Mouse (Mus musculus): Measurements from ENCODE around the gene Ifit2. TPM values are rescaled to one million over a fixed set of nuclear protein-coding genes. Genes with fewer than 3 reads are reported as not detected.

The Ifit2 gene
- polyA plus RNA-seq, 1 experiment from 2014 or later: 12.5 TPM

DNA sequence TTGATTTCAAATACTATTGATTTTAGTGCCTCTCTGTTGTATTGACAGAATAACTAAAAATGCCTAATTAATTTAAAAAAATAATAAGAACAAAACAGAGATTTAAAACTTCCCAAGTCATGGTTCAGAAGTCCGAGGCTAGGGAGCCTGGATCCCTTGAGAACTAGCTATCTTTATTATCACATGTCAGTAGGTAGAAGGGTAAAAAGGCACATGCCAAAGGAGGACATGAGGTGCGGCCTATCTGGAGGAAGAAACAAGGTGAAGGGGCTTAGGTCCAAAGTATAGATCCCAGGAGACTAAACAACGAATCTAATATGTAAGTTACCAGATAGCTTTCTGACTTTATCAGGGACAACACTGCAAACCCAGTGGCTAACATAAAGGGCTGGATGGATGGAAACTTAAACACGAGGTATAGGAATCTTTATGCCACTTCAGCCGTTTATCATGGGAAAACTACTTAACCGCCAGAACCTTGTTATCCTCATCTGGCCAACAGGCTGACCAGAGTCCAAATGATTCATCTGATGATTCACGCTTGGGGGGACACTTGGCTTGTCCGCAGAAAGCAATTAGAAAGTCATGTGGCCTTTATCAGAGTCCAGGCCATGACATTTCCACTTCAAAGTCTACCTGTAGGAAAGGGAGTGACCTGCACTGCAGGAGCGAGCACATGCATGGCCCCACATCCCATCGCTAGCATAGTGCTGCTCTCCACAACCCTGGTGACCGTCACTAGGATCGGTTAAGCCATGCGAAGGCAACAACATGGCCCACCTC is 32.5 kb upstream of the Ifit2 start:
- Histone ChIP-seq H3K36me3 (replicated peaks; ENCODE audit: control insufficient read depth, insufficient read depth, low read depth, low read length) (no peaks in the 10 kb centered on the region), H3K4me2 (ENCODE audit: low read depth, low read length) (no peak overlapping the region), H3K27me3 (ENCODE audit: control insufficient read depth, insufficient read depth, low read length) (no peaks in the 10 kb centered on the region), H3K9me3 (replicated peaks; ENCODE audit: control insufficient read depth, low read length) (no peaks in the 10 kb centered on the region), H3K4me1 (ENCODE audit: control insufficient read depth, insufficient read depth, low read length) (no peaks in the 10 kb centered on the region), H3K9ac (replicated peaks; ENCODE audit: low read length) (no peak overlapping the region), H3K27ac (replicated peaks; ENCODE audit: low read depth, low read length) (no peak overlapping the region), H3K4me3 (ENCODE audit: low read depth, low read length) (no peak overlapping the region)
- no peak for ATAC-seq (replicated peaks; ENCODE audit: insufficient number of reproducible peaks, low FRiP score, low TSS enrichment, low read depth)
- 93% methylated on average over 13 of the region's 13 CpGs for WGBS
- DNase-seq (ENCODE audit: low spot score): no peak

DNA sequence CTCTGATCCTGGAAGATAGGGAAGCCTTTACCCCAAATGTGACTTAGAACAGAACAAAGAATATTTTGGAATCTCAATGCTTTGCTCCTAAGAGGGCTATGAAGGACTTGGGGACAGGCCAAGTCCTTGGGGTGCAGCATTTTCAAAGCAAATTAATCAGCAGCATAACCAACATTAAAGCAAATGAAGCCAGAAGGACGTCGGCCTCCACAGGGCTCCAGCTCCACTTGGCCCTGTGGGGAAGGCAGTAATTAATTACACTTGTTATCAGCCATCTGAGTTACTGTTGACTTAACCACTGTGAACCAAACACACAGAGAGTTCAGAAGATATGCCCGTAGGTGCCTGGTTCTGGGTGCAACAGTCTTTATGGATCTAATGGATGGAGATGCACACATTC is 31.7 kb upstream of the Ifit2 start:
- ATAC-seq (replicated peaks; ENCODE audit: insufficient number of reproducible peaks, low FRiP score, low TSS enrichment, low read depth) (no peak), DNase-seq (ENCODE audit: low spot score) (no peak)
- no peaks in the 10 kb centered on the region for H3K27me3 ChIP-seq (ENCODE audit: control insufficient read depth, insufficient read depth, low read length)
- no peak overlapping the region for H3K4me3 ChIP-seq (ENCODE audit: low read depth, low read length)
- H3K36me3 ChIP-seq (replicated peaks; ENCODE audit: control insufficient read depth, insufficient read depth, low read depth, low read length): no peaks in the 10 kb centered on the region
- no peak overlapping the region for H3K27ac ChIP-seq (replicated peaks; ENCODE audit: low read depth, low read length)
- no peak overlapping the region for H3K9ac ChIP-seq (replicated peaks; ENCODE audit: low read length)
- no peak overlapping the region for H3K4me2 ChIP-seq (ENCODE audit: low read depth, low read length)
- no peaks in the 10 kb centered on the region for H3K9me3 ChIP-seq (replicated peaks; ENCODE audit: control insufficient read depth, low read length)
- H3K4me1 ChIP-seq (ENCODE audit: control insufficient read depth, insufficient read depth, low read length): no peaks in the 10 kb centered on the region
- 71% methylated on average over 3 of the region's 3 CpGs for WGBS

DNA sequence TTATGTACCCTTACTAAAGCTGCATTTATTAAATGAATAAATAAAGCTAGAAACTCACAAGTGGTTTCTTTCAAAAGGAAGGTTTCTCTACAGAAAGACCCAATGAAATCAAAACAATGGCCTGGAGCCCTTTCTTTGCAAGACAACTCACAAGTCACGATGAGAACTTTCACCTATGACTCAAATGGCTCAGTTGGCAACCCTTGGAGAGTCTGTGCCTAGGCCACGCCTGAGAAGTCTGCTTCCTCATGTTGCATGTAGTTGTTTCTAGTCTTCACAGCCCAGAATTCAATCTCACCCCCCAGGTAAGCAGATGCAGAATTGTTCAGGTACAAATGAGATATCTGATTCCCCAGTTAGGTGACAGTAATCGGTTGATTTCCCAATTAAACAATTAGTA is 30.8 kb upstream of the Ifit2 start:
- 79% methylated on average over 3 of the region's 3 CpGs for WGBS
- no peak overlapping the region for H3K4me3 ChIP-seq (ENCODE audit: low read depth, low read length)
- H3K27me3 ChIP-seq (ENCODE audit: control insufficient read depth, insufficient read depth, low read length): no peaks in the 10 kb centered on the region
- no peaks in the 10 kb centered on the region for H3K4me1 ChIP-seq (ENCODE audit: control insufficient read depth, insufficient read depth, low read length)
- no peak overlapping the region for H3K27ac ChIP-seq (replicated peaks; ENCODE audit: low read depth, low read length)
- H3K9me3 ChIP-seq (replicated peaks; ENCODE audit: control insufficient read depth, low read length): no peaks in the 10 kb centered on the region
- no peaks in the 10 kb centered on the region for H3K36me3 ChIP-seq (replicated peaks; ENCODE audit: control insufficient read depth, insufficient read depth, low read depth, low read length)
- no peak overlapping the region for H3K9ac ChIP-seq (replicated peaks; ENCODE audit: low read length)
- no peak for ATAC-seq (replicated peaks; ENCODE audit: insufficient number of reproducible peaks, low FRiP score, low TSS enrichment, low read depth)
- H3K4me2 ChIP-seq (ENCODE audit: low read depth, low read length): no peak overlapping the region
- DNase-seq (ENCODE audit: low spot score): no peak

DNA sequence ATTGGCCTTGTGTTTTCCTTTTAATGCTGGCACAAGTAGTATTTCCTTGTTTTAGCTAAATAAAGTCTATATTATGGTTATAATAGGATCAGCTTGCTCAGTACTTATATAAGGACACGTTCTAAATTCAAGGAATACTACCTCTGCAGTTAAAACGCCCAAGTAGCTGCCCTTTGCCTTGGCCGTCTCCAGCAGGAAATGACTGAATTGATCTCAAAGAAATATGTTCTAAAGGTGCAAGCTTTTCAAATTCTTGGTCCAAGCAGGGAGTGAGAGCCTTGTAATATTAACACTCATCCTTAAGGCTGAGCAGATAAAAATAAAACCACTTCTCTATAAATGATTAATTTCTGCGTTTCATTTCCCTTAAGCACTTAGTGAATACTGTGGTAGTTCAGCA is 30.4 kb upstream of the Ifit2 start:
- Histone ChIP-seq H3K27me3 (ENCODE audit: control insufficient read depth, insufficient read depth, low read length) (no peaks in the 10 kb centered on the region), H3K4me2 (ENCODE audit: low read depth, low read length) (no peak overlapping the region), H3K9ac (replicated peaks; ENCODE audit: low read length) (no peak overlapping the region), H3K9me3 (replicated peaks; ENCODE audit: control insufficient read depth, low read length) (no peaks in the 10 kb centered on the region), H3K4me3 (ENCODE audit: low read depth, low read length) (no peak overlapping the region), H3K36me3 (replicated peaks; ENCODE audit: control insufficient read depth, insufficient read depth, low read depth, low read length) (no peaks in the 10 kb centered on the region), H3K4me1 (ENCODE audit: control insufficient read depth, insufficient read depth, low read length) (no peaks in the 10 kb centered on the region), H3K27ac (replicated peaks; ENCODE audit: low read depth, low read length) (no peak overlapping the region)
- ATAC-seq (replicated peaks; ENCODE audit: insufficient number of reproducible peaks, low FRiP score, low TSS enrichment, low read depth) (no peak), DNase-seq (ENCODE audit: low spot score) (no peak)
- 82% methylated on average over 4 of the region's 4 CpGs for WGBS

DNA sequence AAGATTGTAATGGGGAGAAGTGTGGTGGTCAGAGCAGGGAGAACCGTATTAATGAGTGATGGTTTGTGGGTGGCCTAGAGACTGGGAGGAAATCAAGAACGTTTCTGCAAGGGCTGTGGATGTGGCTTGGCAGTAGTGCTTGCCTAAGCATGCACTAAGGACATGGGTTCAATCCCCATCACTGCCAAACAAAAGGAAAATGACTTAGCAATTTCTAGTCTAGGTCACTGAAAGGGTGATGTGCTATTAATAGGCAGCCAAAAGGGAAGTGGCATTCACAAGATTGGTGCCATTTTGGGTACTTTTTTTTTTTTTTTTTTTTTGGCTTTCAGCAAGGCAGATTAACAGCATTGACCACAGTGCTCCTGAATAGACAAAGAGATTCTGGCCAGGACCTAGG is 29.1 kb upstream of the Ifit2 start:
- Histone ChIP-seq H3K9me3 (replicated peaks; ENCODE audit: control insufficient read depth, low read length) (no peaks in the 10 kb centered on the region), H3K9ac (replicated peaks; ENCODE audit: low read length) (no peak overlapping the region), H3K27me3 (ENCODE audit: control insufficient read depth, insufficient read depth, low read length) (no peaks in the 10 kb centered on the region), H3K4me1 (ENCODE audit: control insufficient read depth, insufficient read depth, low read length) (no peaks in the 10 kb centered on the region), H3K27ac (replicated peaks; ENCODE audit: low read depth, low read length) (no peak overlapping the region), H3K4me2 (ENCODE audit: low read depth, low read length) (no peak overlapping the region), H3K36me3 (replicated peaks; ENCODE audit: control insufficient read depth, insufficient read depth, low read depth, low read length) (no peaks in the 10 kb centered on the region), H3K4me3 (ENCODE audit: low read depth, low read length) (no peak overlapping the region)
- no peak for ATAC-seq (replicated peaks; ENCODE audit: insufficient number of reproducible peaks, low FRiP score, low TSS enrichment, low read depth)
- WGBS: 78% methylated on average over 2 of the region's 2 CpGs
- DNase-seq (ENCODE audit: low spot score): no peak

DNA sequence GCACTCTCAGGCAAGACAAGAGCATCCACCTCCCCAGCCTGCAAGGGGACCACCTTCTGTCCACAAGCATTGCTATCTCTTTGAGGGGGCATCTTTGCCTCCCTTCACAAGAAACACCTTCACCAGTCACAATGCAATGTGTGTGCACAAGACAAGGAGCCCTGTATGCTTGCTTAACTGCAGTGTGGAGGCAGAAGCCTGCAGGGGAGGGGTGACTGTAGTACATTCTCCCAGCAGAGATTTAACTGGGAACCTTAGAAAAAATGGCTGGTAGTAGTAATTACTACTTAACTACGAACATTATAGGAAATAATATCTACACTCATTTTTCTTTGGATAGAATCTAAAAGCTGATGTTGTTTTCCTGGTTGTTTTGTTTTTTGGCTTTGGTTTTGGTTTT is 28.5 kb upstream of the Ifit2 start:
- 83% methylated on average over 1 of the region's 1 CpGs for WGBS
- Histone ChIP-seq H3K9ac (replicated peaks; ENCODE audit: low read length) (no peak overlapping the region), H3K4me2 (ENCODE audit: low read depth, low read length) (no peak overlapping the region), H3K4me3 (ENCODE audit: low read depth, low read length) (no peak overlapping the region), H3K27ac (replicated peaks; ENCODE audit: low read depth, low read length) (no peak overlapping the region), H3K4me1 (ENCODE audit: control insufficient read depth, insufficient read depth, low read length) (no peaks in the 10 kb centered on the region), H3K27me3 (ENCODE audit: control insufficient read depth, insufficient read depth, low read length) (no peaks in the 10 kb centered on the region), H3K36me3 (replicated peaks; ENCODE audit: control insufficient read depth, insufficient read depth, low read depth, low read length) (no peaks in the 10 kb centered on the region), H3K9me3 (replicated peaks; ENCODE audit: control insufficient read depth, low read length) (no peaks in the 10 kb centered on the region)
- ATAC-seq (replicated peaks; ENCODE audit: insufficient number of reproducible peaks, low FRiP score, low TSS enrichment, low read depth): no peak
- no peak for DNase-seq (ENCODE audit: low spot score)

DNA sequence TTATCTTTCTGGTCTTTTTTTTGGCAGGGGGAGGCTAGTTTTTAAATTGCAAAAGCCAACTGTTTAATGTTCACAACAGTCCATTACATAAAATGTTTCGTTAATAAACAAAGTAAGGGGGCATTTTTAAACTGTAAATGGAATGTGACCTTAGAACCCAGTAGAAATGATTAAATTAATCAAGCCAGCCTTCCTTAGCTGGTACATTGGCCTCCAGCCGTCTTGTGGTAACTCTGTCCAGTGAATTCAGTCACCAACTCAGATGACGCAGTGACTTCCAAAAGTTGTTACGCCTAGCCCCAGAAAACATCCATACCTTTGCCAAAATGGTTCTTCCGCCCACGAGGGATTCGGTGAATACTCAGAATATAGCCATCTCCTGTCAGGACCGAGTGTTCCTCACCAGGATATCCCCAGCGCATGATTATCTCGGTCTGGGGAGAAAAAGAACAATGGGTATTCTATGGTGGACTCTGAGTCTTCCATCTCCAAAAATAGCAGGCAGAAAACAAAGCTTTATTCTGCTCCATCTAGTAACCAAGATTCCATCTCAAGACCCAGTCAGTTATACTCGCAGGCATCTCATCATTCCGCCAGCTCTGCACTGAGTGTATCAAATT is 27.3 kb upstream of the Ifit2 start:
- Histone ChIP-seq H3K4me3 (ENCODE audit: low read depth, low read length) (no peak overlapping the region), H3K27me3 (ENCODE audit: control insufficient read depth, insufficient read depth, low read length) (no peaks in the 10 kb centered on the region), H3K4me2 (ENCODE audit: low read depth, low read length) (no peak overlapping the region), H3K36me3 (replicated peaks; ENCODE audit: control insufficient read depth, insufficient read depth, low read depth, low read length) (no peaks in the 10 kb centered on the region), H3K4me1 (ENCODE audit: control insufficient read depth, insufficient read depth, low read length) (no peaks in the 10 kb centered on the region), H3K27ac (replicated peaks; ENCODE audit: low read depth, low read length) (no peak overlapping the region), H3K9ac (replicated peaks; ENCODE audit: low read length) (no peak overlapping the region), H3K9me3 (replicated peaks; ENCODE audit: control insufficient read depth, low read length) (no peaks in the 10 kb centered on the region)
- WGBS: 74% methylated on average over 12 of the region's 12 CpGs
- ATAC-seq (replicated peaks; ENCODE audit: insufficient number of reproducible peaks, low FRiP score, low TSS enrichment, low read depth): no peak
- DNase-seq (ENCODE audit: low spot score): no peak

DNA sequence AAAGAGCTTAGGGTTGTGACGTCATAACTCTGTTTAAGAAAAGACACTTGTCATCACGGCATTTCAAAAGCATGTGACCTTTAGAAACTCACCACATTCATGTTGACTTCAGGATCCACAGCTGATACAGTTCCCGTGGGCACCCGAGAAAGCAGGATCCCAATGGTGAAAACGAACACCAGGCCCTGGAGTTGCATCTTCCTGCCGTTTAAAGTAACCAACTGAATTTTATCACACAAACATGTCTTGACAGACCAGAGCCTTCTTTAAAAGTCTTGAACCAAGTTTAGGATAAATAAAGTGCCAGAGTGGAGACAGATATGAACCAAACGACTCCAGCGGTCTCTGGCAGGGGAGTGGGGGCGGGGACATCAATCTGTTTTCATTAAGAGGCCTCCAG is 25.8 kb upstream of the Ifit2 start:
- Histone ChIP-seq H3K4me2 (ENCODE audit: low read depth, low read length) (no peak overlapping the region), H3K9me3 (replicated peaks; ENCODE audit: control insufficient read depth, low read length) (no peaks in the 10 kb centered on the region), H3K9ac (replicated peaks; ENCODE audit: low read length) (no peak overlapping the region), H3K4me1 (ENCODE audit: control insufficient read depth, insufficient read depth, low read length) (no peaks in the 10 kb centered on the region), H3K36me3 (replicated peaks; ENCODE audit: control insufficient read depth, insufficient read depth, low read depth, low read length) (no peaks in the 10 kb centered on the region), H3K4me3 (ENCODE audit: low read depth, low read length) (no peak overlapping the region), H3K27me3 (ENCODE audit: control insufficient read depth, insufficient read depth, low read length) (no peaks in the 10 kb centered on the region), H3K27ac (replicated peaks; ENCODE audit: low read depth, low read length) (no peak overlapping the region)
- DNase-seq (ENCODE audit: low spot score) (peak; percentile 25), ATAC-seq (replicated peaks; ENCODE audit: insufficient number of reproducible peaks, low FRiP score, low TSS enrichment, low read depth) (no peak)
- WGBS: 57% methylated on average over 9 of the region's 9 CpGs

Data from embryonic facial prominence, embryonic 11.5 days (tissue).